ENCODE assay signal across 23 mouse cellular contexts in the genomic region with DNA sequence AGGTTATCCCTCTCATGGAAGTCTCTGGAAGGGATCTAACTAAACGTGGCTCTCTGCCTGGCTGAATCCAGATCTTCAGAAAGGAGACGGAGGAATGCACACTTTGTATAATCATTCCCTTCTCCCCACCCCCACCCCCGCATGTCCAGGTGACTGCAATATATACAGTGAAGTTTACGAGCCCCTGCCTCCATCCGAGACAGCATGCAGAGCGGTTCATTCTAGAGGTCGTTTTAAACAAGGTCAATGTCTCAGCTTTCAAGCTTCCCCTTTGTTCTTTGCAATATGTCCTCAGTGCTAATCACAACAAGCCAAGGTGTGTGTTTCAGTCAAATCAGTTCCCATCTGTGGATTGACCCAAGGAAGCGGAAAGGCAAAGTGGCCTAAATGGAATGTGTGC.
DNase-seq lines count a peak whose midpoint lies in the region; ATAC-seq and TF ChIP-seq lines count a peak whose summit lies in the region.
"Had no signal": no experiment of that assay in that cellular context is flagged by ENCODE, and none has a peak within 500 bp of the region (broad histone marks: within the 10 kb centered on the region; RNA-seq: fewer than 3 reads in every experiment).

No protein-coding gene starts in this region.

- WGBS in hindbrain, embryonic 10.5 days = 62% methylated on average over 8 of the region's 8 CpGs
- 83% methylated on average over 8 of the region's 8 CpGs for WGBS in hindbrain, embryonic 13.5 days
- WGBS in stomach, embryonic 14.5 days = 48% methylated on average over 8 of the region's 8 CpGs
- 63% methylated on average over 8 of the region's 8 CpGs for WGBS in stomach, postnatal 0 days

- H3K4me1 ChIP-seq in hindbrain, embryonic 10.5 days (replicated peaks) = no peaks in the 10 kb centered on the region
- H3K4me1 ChIP-seq in hindbrain, embryonic 13.5 days (replicated peaks) = 0 out of 2 replicates have a peak, but pooled peaks cover 3% of the 10 kb centered on the region
- H3K4me1 ChIP-seq in stomach, embryonic 14.5 days (ENCODE audit: control insufficient read depth, insufficient read depth, low read length) = peaks cover 18% of the 10 kb centered on the region; the same call in 1 of the 2 replicates
- no peaks in the 10 kb centered on the region for H3K4me1 ChIP-seq in stomach, postnatal 0 days (replicated peaks; ENCODE audit: control insufficient read depth, insufficient read depth)
- H3K4me1 ChIP-seq: hindbrain, embryonic 15.5 days; megakaryocyte, embryonic 14.5 days; neural tube, embryonic 12.5 days had no signal

- peak; percentile 19 for DNase-seq in hindbrain, embryonic 10.5 days (ENCODE audit: low spot score)
- DNase-seq in stomach, postnatal 0 days (ENCODE audit: low spot score) = no peak
- DNase-seq in mesoderm, embryonic 11.5 days (ENCODE audit: low read depth, low spot score) = peak; percentile 24
- DNase-seq in cerebellum, adult 11-12 months = no peak
- no peak for DNase-seq in lung, postnatal 25 days (ENCODE audit: low spot score)
- DNase-seq: adrenal gland, adult 8-10 months; cerebellum, adult 8-10 months; gastrocnemius, adult 2 months; kidney, adult 9 months; lung, embryonic 14.5 days; lung, postnatal 36 days; midbrain, embryonic 14.5 days; right cerebral cortex, postnatal 4 days had no signal

- no peak overlapping the region for H3K4me2 ChIP-seq in hindbrain, embryonic 13.5 days
- H3K4me2 ChIP-seq in stomach, embryonic 14.5 days (replicated peaks; ENCODE audit: low read depth, low read length) = no peak overlapping the region
- H3K4me2 ChIP-seq in stomach, postnatal 0 days (replicated peaks; ENCODE audit: low read depth) = no peak overlapping the region
- H3K4me2 ChIP-seq: forebrain, embryonic 13.5 days; hindbrain, embryonic 15.5 days; intestine, embryonic 15.5 days; limb, embryonic 15.5 days; lung, embryonic 14.5 days; neural tube, embryonic 12.5 days had no signal

- ATAC-seq in hindbrain, embryonic 13.5 days (ENCODE audit: low FRiP score) = no peak
- no peak for ATAC-seq in stomach, embryonic 14.5 days (ENCODE audit: insufficient number of reproducible peaks, insufficient read depth, low FRiP score, low read depth)
- ATAC-seq in stomach, postnatal 0 days (ENCODE audit: low FRiP score, low TSS enrichment) = no peak
- ATAC-seq: CD4-positive, CD25-positive, alpha-beta regulatory T cell, adult 4 months; forebrain, embryonic 13.5 days; intestine, embryonic 15.5 days had no signal

- no peaks in the 10 kb centered on the region for H3K9me3 ChIP-seq in hindbrain, embryonic 10.5 days
- no peaks in the 10 kb centered on the region for H3K9me3 ChIP-seq in hindbrain, embryonic 13.5 days
- no peaks in the 10 kb centered on the region for H3K9me3 ChIP-seq in stomach, embryonic 14.5 days (ENCODE audit: control insufficient read depth, low read depth, low read length)
- H3K9me3 ChIP-seq in stomach, postnatal 0 days (ENCODE audit: control insufficient read depth, low read length) = no peaks in the 10 kb centered on the region
- H3K9me3 ChIP-seq: forebrain, embryonic 13.5 days; hindbrain, embryonic 15.5 days; intestine, embryonic 15.5 days; limb, embryonic 15.5 days; neural tube, embryonic 12.5 days had no signal

- no peaks in the 10 kb centered on the region for H3K36me3 ChIP-seq in hindbrain, embryonic 10.5 days
- no peaks in the 10 kb centered on the region for H3K36me3 ChIP-seq in hindbrain, embryonic 13.5 days
- no peaks in the 10 kb centered on the region for H3K36me3 ChIP-seq in stomach, embryonic 14.5 days (ENCODE audit: control insufficient read depth, insufficient read depth, low read length)
- no peaks in the 10 kb centered on the region for H3K36me3 ChIP-seq in stomach, postnatal 0 days (ENCODE audit: control insufficient read depth, insufficient read depth, low read length)
- H3K36me3 ChIP-seq: hindbrain, embryonic 15.5 days; intestine, embryonic 15.5 days; limb, embryonic 15.5 days; neural tube, embryonic 12.5 days had no signal

- no peak overlapping the region for H3K27ac ChIP-seq in hindbrain, embryonic 10.5 days
- H3K27ac ChIP-seq in hindbrain, embryonic 13.5 days = no peak overlapping the region
- H3K27ac ChIP-seq in stomach, embryonic 14.5 days (ENCODE audit: low read length) = peak overlapping the region; percentile 44; the same call in 1 of the 2 replicates
- H3K27ac ChIP-seq in stomach, postnatal 0 days (replicated peaks) = no peak overlapping the region
- H3K27ac ChIP-seq: forebrain, embryonic 13.5 days; gastrocnemius, adult 2 months; hindbrain, embryonic 15.5 days; limb, embryonic 15.5 days; liver, embryonic 14.5 days; neural tube, embryonic 12.5 days had no signal

- TF ChIP-seq EP300 in stomach, postnatal 0 days (optimal IDR thresholded peaks at IDR 0.05) = no peak

- no peak for TF ChIP-seq CTCF in stomach, postnatal 0 days (IDR thresholded peaks at IDR 0.05; ENCODE audit: low read depth)

- no peak overlapping the region for H3K9ac ChIP-seq in hindbrain, embryonic 13.5 days
- no peak overlapping the region for H3K9ac ChIP-seq in stomach, embryonic 14.5 days (replicated peaks; ENCODE audit: low read depth, low read length)
- no peak overlapping the region for H3K9ac ChIP-seq in stomach, postnatal 0 days (ENCODE audit: low read length)
- H3K9ac ChIP-seq: forebrain, embryonic 13.5 days; hindbrain, embryonic 15.5 days; intestine, embryonic 15.5 days; limb, embryonic 15.5 days; liver, embryonic 14.5 days; lung, embryonic 14.5 days; neural tube, embryonic 12.5 days had no signal

- H3K27me3 ChIP-seq in hindbrain, embryonic 10.5 days (ENCODE audit: insufficient read depth, poor library complexity, severe bottlenecking) = no peaks in the 10 kb centered on the region
- no peaks in the 10 kb centered on the region for H3K27me3 ChIP-seq in hindbrain, embryonic 13.5 days
- no peaks in the 10 kb centered on the region for H3K27me3 ChIP-seq in stomach, embryonic 14.5 days (ENCODE audit: control insufficient read depth, insufficient read depth, low read length)
- no peaks in the 10 kb centered on the region for H3K27me3 ChIP-seq in stomach, postnatal 0 days (ENCODE audit: control insufficient read depth, insufficient read depth, low read length)
- H3K27me3 ChIP-seq: forebrain, embryonic 13.5 days; hindbrain, embryonic 15.5 days; intestine, embryonic 15.5 days; limb, embryonic 15.5 days; megakaryocyte, embryonic 14.5 days; neural tube, embryonic 12.5 days had no signal

- H3K4me3 ChIP-seq in hindbrain, embryonic 10.5 days = no peak overlapping the region
- H3K4me3 ChIP-seq in hindbrain, embryonic 13.5 days = no peak overlapping the region
- H3K4me3 ChIP-seq in stomach, embryonic 14.5 days (ENCODE audit: low read depth, low read length) = no peak overlapping the region
- H3K4me3 ChIP-seq in stomach, postnatal 0 days (ENCODE audit: low read depth, low read length) = no peak overlapping the region
- H3K4me3 ChIP-seq: forebrain, embryonic 13.5 days; gastrocnemius, adult 2 months; hindbrain, embryonic 15.5 days; intestine, embryonic 15.5 days; limb, embryonic 15.5 days; megakaryocyte, embryonic 14.5 days; neural tube, embryonic 12.5 days had no signal

Comparison
In these comparisons a context has a peak if more than half of its experiments do, and no peak if none do; other contexts are left out.
1. DNase-seq: peak in hindbrain, embryonic 10.5 days (single experiment) and mesoderm, embryonic 11.5 days (single experiment); none in stomach, postnatal 0 days (single experiment), cerebellum, adult 11-12 months (single experiment) and lung, postnatal 25 days (single experiment).